Mouse (Mus musculus): ENCODE data around the gene D430042O09Rik.

- TF ChIP-seq EP300 (IDR thresholded peaks at IDR 0.05; ENCODE audit: low read depth) (no peak), CTCF (IDR thresholded peaks at IDR 0.05; ENCODE audit: low read depth) (no peak)
Measured at GRCm38 (mm10) chr7:125820233-125820632, 112.5 kb downstream of the D430042O09Rik start.
